Mouse (Mus musculus) layer of hippocampus, postnatal 25 days (tissue): ENCODE results near the gene Syne2. TPM values are rescaled to one million over a fixed set of nuclear protein-coding genes. Genes with fewer than 3 reads are reported as not detected.

Experiments
- DNase-seq, 2 experiments: peaks; one replicate each; pipeline ENCODE4 v3.0.0; 2022; ENCODE audit warnings: mixed read lengths in 2 of 2, low spot score in 1 of 2; ENCODE audit errors: extremely low spot score in 1 of 2
- total RNA-seq, 2 experiments: library from RNA; stranded (reverse); gene quantifications; 2 replicates each; pipeline ENCODE4 v1.2.3; 2021

Syne2 gene
- total RNA-seq, 2 experiments from 2014 or later: 23.0 to 25.5 TPM

DNA sequence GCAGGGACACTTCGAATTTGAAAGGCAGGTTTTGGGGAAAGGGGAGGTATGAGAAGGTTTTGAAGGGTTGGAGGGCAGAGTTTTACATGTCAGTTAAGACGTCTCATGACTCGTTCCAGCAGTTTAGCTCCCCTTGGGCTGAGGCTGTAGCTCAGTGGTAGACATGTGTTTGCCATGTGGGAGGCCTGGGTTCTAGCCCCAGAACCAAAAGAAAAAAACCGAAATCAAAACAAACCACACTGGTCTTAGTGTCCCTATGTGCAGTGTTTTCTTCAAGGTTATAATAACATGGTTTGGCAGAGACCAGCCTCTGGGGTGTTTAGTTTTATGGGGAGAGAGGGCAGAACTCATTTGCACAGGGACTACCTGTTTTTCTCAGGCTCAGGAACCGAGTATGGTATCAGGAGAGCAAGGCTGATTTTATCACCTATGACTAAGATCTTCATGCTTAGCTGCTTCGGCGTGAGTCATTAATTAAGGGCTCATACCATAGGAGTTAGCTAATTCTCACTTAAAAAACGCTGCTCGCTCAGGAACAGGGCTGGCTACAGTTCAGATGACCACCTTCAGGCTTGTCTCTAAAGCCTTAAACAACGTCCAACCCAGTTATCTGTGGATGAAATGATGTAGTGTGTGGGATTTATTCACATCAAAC lies 8.9 kb downstream of the Syne2 start:
- DNase-seq: no peak

DNA sequence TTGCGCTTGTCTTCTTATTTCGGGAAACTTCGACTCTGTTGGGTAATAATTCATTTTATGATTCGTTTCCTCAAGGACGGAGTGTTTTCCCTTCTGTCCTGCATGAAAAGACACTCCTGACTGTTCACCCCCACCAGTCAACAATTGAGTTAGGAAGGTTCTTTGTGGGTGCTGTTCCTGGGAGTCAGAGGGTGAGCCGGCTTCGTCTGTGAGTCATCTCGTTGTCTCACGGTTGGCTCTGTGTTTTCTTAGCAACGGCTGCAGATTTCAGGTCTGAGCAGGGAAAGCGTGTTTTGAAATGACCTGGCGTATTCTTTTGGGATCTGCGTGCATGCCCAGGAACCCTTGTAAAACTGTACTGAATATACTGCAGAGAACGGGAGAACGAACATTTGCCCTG lies 9.8 kb downstream of the Syne2 start:
- no peak for DNase-seq

GRCm38 (mm10) chr12:75829616-75830015 lies 11.7 kb downstream of the Syne2 start:
- no peak for DNase-seq

DNA sequence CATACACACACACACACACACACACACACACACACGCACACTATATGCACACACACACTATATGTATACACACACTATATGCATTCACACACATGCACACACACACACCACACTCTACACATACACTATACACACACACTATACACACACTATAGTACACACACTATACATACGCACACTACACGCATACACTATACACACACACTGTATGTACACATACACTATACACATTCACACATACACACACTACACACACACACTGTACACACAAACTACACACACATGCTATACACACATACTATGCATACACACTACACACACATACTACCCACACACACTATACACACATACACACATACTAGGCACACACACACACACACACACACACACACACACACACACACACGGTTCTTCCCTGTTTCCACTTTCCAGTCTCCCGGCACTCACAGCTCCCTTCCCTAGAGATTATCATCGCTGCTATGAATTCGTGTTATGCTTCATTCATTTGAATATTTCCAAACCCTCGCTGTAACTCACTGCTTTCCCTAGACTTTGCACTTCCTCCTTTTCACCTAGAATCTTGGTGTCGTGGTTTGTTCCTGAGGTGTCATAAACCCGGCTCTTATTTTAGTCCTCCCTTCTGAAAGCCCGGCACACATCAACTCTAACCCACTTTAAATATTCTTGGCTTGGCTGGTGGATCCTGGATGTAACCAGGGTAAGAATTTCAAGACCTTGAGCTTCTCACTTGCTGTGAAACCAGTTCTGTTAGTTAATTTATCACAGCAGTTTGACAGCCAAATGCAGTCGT lies 15.4 kb downstream of the Syne2 start:
- no peak for DNase-seq

- no peak for DNase-seq
Observed at GRCm38 (mm10) chr12:75833960-75834729, 16.2 kb downstream of the Syne2 start.

DNA sequence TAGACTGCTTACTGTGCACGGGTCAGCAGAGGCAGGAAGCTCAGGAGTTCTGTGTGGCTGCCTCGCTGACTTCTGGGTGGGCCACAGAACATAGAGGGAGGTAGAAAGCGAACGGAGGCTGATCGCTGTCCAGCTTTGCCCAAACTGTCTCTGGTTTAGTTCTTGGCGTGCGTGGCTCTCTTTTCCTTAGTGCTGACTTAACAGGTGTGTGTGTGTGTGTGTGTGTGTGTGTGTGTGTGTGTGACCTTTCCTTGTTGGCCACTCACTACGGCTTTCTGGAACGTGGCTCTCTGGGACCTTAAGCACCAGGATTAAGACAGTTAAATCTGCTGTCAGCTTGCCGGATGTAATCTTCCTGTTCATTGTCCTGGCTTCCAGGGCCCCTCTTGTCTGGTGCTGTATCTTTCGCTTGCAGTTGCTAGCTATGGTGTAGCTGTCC lies 18.6 kb downstream of the Syne2 start:
- no peak for DNase-seq

- no peak for DNase-seq
Observed at GRCm38 (mm10) chr12:75837462-75837861, 19.5 kb downstream of the Syne2 start.

DNA sequence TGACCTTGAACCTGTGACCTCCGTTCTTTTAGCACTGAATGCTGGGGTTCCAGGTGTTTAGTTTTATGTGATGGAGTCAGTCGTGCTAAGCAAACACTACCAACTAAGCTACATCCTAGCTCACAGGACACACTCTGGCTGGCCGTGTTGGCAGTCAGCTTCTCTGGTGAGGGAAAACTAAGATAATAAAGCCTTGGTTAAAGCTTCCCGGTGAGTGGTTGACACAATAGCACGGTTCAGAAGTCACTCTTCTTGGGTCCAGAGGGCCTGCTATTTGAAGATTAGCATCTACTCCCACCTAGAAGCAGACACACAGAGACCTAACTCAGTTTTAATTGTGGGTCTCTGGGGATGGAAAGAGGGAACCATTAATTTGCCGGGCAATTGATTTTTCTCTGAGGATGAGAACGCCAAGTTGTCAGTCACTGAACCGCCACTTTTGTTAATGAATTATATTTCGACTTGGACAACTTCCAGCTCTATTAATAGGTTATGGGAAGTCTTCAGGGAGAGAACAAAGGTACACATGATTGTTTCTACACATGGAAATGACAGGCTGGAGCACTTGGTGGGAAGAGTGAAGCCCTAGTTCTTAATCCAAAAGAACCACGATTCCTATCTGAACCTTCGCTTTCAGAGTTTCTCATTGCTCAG lies 21.3 kb downstream of the Syne2 start:
- no peak for DNase-seq

- DNase-seq: no peak
Observed at GRCm38 (mm10) chr12:75841183-75841582, 23.2 kb downstream of the Syne2 start.

GRCm38 (mm10) chr12:75844311-75844710 lies 26.4 kb downstream of the Syne2 start:
- no peak for DNase-seq

DNA sequence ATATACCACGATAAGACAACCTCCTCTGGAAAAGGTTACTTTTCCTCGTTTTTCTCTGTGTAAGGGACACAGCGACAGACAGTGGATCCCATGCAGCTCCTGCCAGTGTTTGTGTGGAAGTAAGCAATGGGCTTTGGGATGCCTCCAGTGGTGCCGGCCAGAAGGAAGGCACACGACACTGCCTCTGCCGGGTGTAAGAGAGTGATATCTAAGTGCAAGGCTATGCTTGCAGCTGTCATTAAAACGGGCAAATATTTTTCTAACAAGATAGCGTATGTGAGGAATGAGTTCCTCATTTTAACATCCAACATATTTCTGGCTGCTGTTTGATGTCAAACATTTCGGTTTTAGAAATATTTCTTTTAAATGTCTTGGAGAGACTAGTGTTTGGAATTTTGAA lies 27.1 kb downstream of the Syne2 start:
- DNase-seq: no peak

GRCm38 (mm10) chr12:75846513-75846912 lies 28.6 kb downstream of the Syne2 start:
- DNase-seq: no peak

DNA sequence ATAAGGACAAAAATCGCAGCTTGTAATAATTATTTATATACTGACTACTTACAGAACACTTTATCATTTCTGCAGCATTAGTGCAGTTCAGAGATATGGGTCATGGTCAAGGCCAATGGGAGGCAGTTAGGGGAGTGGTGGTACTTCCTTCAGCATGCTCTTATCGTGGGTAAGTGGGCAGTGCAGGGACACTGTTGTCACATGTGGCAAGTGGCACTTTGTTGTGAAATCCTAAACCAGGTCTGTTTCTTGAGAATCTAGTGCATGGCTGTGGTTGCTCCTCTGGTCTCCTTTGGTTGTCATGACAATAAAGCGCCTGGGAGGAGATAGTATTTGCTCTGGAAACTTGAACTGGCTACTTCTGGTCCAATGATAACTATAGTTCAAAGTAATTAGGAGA lies 32.3 kb downstream of the Syne2 start:
- DNase-seq: no peak

DNA sequence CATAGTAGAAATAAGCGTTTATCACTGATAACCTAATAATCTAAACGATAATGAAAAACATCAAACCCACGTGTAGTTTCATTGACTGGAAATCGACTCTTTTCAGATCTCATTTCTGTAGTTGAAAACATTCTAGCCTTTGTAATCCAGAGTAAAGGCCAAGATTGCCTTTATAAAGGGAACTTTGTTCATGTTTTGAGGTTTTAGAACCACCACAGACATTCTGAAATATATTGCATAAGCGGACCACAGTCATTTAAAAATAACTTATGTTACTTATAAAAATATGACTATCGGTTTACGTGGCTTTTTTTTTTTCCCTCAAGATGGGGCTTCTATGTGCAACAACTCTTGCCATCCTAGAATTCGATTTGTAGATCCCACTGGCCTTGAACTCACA lies 33.5 kb downstream of the Syne2 start:
- DNase-seq: no peak

GRCm38 (mm10) chr12:75852384-75852783 lies 34.5 kb downstream of the Syne2 start:
- no peak for DNase-seq

GRCm38 (mm10) chr12:75853559-75853958 lies 35.6 kb downstream of the Syne2 start:
- no peak for DNase-seq

GRCm38 (mm10) chr12:75855051-75855453 lies 37.1 kb downstream of the Syne2 start:
- no peak for DNase-seq

DNA sequence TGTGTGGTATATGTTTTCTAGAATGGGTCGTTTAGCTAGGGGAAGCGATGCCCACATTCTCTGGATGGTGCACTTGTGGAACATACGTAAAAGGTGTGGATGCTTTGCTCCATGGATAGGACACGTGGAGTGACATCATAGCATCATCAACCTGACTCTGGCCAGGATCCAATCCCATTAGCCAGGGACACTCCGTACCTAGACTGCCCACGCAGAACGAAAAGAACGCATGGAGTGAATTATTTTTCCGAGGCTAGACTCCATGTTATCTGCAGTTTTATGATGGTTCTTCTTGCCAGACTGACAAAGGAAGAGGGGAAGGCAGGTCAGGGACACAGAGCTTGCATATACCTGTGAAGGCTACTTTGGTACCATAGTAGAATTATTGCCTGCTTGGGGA lies 37.7 kb downstream of the Syne2 start:
- no peak for DNase-seq

DNA sequence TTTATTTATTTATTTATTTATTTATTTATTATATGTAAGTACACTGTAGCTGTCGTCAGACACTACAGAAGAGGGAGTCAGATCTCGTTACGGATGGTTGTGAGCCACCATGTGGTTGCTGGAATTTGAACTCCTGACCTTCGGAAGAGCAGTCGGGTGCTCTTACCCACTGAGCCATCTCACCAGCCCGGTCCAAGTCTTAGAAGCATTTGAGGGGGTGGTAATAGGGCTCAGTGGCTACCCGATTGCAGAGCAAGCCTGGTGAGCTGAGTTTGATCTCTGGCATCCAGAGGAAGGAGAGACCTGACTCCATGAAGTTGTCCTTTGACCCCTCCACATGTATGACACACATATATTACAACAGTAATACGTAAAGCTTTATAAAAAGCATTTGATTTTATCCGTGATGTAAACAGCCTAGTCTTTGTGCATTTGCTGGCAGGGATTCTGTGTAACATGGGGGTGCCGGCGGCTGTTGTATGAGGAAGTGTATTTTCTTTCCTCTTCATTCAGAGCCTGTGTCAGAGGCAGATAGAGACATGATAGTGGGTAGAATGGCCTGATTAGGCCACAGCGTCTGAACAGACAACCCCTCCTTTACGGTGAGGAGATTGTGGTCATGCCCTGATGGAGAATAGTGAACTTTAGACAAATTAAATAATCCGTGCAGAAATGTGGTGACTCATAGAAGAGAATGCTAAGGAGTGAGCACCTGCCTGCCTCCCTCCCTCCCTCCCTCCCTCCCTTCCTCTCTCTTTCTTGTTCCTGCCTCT lies 38.3 kb downstream of the Syne2 start:
- DNase-seq: no peak

GRCm38 (mm10) chr12:75859936-75860335 lies 42.0 kb downstream of the Syne2 start:
- DNase-seq: no peak
